Mouse (Mus musculus): ENCODE results near the gene Cdkn2b.

Cdkn2b gene

DNA sequence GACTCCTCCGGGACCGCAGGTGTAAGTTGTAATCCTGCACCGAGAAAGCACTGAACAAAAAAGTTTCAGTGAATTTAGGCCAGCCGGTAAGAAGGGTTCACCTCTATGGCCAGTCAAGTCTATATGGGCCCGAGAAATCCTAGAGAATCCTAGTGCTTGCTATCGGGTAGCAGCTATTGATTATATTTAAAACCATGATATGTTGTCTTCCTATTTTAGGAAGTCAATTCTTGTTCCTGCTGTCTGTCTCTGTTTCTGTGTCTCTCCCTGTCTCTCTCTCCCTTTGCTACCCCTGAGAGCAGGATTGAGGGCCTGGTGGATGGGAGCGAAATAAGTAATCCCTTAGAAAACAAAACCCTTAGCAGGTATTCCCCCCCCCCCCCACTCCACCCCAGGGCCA is 17.3 kb downstream of the Cdkn2b start:
- DNase-seq (ENCODE audit: low read depth, low spot score) = no peak

DNA sequence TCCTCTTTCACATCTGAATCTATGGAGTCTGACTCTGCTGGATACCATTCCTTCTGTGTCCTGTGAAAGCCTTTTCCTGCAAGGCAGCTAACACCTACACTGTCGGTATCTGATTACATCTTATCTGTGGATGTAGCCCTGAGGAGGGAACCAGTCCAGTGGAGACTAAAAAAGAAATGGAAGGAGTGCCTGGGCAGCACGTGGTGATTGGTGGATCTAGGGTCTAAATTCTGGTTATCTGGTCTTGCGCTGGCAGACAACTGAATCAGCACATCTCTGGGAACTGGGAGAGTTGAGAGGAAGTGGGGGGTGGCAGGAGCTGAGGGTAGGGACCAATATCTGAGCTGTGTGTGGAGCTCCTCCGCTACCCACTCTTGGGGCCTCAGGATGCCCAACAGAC is 21.8 kb downstream of the Cdkn2b start:
- DNase-seq (ENCODE audit: low read depth, low spot score) = no peak

DNA sequence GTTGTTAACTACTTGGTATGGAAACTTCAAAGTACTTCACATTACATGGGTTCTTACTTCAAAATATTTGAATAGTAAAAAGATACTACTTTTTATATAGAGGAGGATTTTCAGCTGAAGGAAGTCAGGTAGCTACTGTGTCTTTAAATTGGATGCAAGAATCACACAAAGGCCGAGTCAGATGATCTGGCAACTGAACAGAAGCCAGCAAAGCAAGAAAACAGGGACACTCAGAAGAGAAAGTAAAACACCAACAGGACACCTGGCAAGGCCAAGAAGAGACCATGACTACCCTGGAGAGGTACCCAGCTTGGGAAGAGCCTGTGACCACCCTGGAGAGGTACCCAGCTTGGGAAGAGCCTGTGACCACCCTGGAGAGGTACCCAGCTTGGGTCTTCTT is 24.3 kb downstream of the Cdkn2b start:
- no peak for DNase-seq (ENCODE audit: low read depth, low spot score)

DNA sequence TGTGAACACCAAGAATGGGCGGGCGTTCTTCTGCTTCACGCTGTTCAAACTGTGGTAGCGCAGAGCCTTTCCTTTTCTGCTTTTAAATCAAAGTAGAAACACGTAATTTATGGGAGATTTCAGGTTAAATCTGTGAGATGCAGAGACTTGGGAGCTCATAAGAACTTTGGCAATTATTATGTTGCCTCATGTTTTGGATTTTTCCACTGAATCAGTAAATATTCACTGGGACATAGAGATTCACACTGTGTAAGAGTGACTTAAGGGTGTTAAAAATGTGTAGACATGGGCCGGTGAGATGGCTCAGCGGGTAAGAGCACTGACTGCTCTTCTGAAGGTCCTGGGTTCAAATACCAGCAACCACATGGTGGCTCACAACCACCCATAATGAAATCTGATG is 25.2 kb downstream of the Cdkn2b start:
- no peak for DNase-seq (ENCODE audit: low read depth, low spot score)

DNA sequence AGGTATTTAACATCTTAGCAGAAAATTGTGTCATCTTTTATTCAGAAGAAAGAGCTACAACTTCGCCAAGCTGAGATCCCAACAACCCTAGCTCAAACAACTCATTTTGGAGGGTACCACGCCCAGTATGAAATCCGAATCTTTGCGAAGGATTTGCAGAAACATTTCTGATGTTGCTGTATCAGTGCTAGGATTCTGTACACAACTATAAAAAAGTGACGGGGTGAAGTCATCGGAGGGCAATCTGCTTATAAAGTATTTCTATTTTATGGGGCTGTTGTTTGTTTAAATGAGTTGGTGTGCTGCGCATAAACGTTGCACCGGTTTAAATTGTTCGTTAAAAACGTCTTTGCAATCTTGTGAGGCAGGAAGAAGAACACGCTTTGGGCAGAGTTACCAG is 28.2 kb downstream of the Cdkn2b start:
- DNase-seq (ENCODE audit: low read depth, low spot score) = no peak

DNA sequence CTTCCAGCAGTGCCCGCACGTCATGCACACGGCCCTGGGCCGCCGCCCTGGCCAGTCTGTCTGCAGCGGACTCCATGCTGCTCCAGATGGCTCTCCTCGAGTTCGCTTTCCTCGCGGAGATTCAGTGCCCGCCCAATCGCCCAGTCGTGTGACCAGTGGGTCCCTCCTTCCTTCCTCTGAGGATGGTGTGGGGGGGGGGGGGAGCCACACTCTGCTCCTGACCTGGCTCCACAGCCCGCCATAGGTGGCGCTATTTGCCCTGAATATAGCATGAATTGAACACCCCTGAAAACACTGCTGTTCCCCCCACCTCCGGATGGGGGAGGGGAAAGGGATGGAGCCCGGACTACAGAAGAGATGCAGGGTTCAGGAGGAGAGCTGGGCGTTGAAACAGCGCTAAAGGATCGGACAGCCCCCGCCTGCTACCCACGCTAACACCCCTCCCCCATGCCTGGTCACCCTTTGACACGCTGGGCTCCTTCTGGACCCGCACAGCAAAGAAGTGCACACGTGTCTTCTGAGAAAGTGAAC is 28.7 kb downstream of the Cdkn2b start:
- peak; percentile 60 for DNase-seq (ENCODE audit: low read depth, low spot score)

DNA sequence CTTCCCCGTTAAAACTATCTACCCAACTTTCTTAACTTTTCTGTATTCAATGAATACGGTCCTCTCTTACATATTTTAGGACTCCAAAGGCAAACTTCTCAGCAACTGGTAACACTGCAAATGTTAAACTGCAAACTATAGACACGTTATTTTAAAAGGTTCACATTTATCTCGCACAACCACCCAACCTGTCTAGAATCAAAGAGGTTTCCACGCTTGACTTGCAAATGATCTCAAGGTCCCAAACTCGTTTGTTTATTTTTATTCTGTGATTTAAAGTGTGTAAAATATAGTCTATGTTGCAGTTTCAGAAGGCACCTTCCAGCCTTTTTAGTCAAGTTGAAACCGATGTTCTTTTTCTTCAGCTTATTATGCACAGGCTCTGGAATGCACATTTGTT is 29.6 kb downstream of the Cdkn2b start:
- DNase-seq (ENCODE audit: low read depth, low spot score) = no peak

DNA sequence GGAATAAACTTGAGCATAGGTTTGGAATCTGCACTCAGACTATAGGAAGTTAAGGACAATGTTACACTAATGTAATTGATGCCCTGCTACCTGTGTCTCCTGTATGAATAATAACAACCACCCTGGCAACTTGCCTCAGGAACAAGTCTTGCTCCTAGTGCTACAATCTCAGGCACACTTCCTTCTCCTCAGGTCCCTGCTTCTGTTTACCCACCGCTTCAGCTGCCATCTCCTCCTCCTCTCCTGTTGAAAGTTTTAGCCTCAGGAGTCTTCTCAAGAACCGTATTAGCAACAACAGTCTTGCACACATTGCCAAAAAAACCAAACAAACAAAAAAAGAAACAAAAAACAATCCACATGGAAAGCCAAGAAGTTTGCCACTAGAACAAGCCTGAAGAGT is 31.2 kb downstream of the Cdkn2b start:
- no peak for DNase-seq (ENCODE audit: low read depth, low spot score)

DNA sequence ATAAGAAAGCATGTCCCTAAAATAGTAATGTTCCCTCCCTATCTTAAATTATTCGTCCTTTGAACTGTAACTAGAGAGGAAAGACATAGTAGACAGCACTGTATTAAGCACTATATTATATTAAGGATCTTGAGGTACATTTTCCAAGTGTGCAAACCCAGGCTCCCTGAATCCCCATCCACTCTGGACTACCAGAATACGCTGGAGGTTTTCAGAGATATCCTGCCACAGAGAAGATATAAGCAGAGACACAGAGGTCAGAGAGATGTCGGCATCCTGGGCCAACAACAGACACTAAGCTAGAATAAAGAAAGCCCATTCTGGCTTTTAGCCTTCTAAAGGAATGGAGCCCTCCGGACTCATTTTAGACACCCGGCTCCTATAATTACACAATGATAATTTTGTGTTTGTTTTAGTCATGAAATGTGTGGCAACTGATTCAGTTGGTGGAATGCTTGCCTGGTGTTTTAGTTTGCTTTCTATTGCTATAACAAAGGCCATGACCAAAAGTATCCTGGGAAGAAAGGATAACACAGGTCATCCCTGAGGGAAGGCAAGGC is 33.4 kb downstream of the Cdkn2b start:
- DNase-seq (ENCODE audit: low read depth, low spot score) = no peak

DNA sequence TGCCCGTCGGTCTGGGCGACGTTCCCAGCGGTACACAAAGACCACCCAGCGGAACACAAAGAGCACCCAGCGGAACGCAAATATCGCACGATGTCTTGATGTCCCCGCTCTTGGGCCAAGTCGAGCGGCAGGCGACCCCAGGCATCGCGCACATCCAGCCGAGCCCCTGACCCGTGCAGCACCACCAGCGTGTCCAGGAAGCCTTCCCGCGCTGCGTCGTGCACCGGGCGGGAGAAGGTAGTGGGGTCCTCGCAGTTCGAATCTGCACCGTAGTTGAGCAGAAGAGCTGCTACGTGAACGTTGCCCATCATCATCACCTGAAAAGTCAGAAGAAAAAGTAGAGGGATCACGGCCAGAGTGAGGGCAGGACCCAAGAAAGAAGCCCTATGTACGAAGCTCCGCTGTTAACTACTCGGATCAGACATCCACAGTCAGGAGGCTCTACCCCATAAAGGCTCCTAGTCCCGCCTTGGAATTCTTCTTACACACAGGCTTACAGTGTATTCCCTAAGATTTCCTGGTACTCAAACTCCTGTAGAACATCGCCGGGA is 34.1 kb downstream of the Cdkn2b start:
- peak; percentile 24 for DNase-seq (ENCODE audit: low read depth, low spot score)

DNA sequence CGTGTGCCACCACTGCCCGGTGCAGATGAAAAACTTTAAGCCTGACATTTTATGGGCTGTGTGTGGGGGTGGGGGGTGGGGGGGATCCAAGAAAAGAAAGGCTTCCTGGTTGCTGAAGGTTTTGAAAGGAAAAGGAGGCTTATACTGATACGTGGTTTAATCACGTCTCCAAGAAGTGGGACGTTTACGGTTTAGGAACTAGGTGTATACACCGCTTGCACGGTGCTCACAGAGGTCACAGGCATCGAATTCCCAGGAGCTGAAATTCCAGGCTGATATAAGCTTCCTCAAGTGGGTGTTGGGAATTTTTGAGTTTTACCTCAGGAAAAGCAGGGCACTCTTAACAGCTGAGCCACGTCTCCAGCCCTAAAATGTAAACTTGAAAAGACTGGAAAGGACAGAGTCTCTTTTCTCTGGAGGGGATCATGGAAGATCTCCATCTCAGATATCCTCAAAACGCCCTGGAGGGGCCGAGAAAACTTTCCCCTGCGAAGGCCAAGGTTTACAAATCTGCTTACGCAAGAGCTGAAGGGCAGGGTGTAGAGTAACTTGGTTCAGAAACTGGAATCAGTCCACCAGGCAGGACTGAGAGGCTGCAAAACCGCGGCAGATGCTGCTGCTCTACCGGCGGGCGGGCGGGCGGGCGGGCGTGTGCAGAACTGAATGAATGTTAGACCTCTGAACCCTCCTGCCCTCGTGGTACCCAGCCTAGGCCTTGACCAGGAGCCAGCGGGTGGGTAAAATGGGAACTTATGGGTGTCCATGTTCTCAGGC is 34.8 kb downstream of the Cdkn2b start:
- DNase-seq (ENCODE audit: low read depth, low spot score) = peak; percentile 12

DNA sequence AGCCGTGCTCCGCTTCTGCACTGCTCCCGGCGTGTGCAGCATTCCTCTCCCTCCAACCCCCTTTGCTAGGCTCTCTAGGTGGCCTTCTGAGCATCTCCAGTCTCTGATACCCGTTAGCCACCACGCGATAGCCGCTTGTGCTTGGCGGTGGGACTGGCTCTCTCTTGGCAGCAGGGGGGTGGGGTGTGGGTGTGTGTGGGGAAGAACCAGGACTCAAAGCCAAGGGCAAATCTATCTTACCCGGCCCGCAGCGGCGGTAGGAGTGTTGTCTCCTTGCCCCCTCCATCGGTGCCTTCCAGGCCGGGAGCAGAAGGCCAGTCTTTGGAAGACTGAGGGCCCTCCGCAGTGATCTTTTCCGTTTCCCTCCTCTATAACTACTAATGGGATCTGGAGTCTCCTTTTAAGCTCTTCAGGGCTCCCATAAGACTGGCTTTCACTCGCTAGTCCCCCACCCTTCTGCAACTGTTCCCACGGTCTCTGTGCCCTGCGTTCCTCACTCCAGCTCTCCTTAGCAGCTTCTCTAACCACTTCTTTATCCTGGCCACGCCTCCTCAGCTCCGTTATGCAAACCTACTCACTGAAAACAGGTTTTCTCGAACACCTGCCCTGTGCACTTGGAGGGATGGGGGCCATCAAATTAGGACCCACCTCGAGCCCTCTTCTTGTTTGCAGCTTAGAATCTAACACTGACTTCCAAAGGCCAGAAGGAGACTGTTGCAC is 35.9 kb downstream of the Cdkn2b start:
- DNase-seq (ENCODE audit: low read depth, low spot score) = peak; percentile 22

DNA sequence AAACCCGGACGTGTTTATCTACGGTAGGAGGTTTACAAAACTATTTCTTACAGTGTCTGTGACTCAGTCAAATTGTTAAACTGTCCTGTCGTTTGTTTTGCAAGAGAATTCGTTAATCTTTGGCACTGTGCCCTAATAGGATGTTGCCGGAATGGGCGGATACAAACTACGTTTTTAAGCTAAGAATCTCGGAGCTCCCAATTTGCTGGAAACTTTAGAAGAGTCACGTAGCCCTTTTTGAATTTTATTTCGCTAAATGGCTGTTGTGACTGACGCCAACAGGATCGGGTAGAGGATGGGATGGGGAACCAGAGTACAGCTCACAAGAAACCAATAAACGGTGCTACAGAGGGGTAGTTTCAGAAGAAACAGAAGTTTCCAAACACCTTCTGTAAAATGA is 36.8 kb downstream of the Cdkn2b start:
- no peak for DNase-seq (ENCODE audit: low read depth, low spot score)

DNA sequence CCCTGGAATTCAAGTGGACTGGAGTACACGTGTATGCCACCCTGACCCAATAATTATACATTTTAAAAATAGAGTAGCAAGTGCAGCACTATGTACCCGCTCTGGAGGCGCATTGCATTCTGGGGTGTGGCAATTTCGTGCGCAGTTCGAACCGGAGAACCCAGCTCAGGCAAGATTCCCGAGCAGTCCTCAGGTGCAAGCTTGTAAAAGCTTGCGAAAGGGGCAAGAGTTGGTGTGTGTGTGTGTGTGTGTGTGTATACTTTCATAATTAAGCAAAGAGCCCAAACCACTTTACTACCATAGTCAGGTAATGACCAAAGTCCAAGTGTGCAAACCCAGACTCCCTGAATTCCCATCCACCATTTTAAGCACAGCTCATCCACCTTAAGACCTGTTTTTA is 37.3 kb downstream of the Cdkn2b start:
- DNase-seq (ENCODE audit: low read depth, low spot score) = peak; percentile 21

DNA sequence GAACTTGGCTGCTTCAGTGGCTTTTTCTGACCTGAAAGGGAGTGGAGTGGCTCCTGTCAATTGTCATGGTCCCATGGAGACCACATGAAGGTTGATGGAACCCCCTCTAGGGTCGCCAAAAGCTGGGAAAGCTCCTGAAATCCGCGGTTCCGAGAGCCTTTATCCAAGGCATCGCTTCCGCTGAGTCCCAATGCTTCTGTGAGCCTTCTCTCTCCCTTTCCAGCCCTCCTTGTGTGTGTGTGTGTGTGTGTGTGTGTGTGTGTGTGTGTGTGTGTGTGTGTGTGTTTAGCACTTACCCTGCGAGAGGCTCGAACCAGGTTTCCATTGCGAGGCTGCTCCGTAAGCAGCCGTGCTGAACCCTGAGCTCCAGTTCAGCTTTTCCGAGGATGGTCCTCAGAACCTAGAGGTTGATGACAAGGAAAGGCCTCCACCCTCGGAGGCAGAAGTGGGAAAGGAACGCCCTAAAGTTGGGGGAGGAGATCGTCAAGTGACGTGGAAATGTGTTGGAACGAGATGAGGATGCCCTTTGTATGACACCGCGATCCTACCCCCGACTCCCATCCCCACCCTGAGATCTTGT is 37.8 kb downstream of the Cdkn2b start:
- peak; percentile 28 for DNase-seq (ENCODE audit: low read depth, low spot score)

DNA sequence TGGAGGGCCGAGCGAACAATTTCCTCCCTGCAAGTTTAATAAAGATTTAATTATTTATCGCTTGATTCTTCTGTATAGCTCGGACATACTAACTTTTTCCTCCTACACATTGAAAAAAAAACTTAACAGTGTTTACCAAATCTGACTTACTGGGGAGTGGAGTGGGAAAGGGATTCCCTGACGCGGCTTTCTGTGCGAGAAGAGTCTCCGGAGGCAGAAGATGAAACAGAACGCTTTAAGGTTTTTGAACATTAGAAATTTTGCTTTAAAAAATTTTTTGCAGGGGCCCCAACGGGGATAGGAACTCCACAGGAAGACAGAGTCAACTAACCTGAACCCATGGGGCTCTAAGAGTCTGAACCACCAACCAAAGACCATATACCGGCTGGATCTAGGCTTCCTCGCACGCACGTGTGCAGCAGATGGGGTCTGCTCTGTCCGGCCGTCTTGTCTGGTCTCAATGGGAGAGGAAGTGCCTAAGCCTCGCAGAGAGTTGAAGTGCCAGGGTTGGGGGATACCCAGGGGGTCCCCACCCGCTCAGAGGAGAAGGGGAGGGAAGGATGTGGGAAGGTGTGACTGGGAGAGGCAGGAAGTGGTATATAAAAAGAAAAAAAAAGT is 38.6 kb downstream of the Cdkn2b start:
- no peak for DNase-seq (ENCODE audit: low read depth, low spot score)

DNA sequence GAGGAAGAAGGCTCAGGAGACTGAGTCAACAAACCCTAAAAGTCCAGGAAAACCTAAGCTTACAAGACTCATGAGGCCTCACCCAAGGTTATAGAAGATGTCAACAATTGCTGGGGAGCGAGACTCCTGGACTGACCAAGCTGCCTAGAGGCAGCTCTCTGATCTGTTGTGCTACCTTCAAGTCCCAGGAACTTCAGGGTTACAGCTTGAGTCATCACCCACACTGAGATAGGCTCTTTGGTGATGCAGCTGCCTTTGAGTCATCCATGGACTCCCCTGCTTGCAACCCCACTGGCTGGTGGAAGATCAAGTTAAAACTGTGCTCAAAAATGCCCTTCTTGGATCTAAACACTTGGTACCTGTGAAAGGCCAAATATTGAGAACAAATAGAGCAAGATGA is 53.1 kb downstream of the Cdkn2b start:
- DNase-seq (ENCODE audit: low read depth, low spot score) = no peak
